Mouse (Mus musculus) cerebellum, adult (tissue): ENCODE results near the gene Pnpla7.
"Not testable (repeated sequence)": the region's sequence is repeated elsewhere in the genome, so short reads cannot be mapped to it uniquely, and the experiment has no call there.

Experiments
- ATAC-seq: cut with Nextera tagmentation; 2 replicates; pipeline ENCODE4 v1.9.2; 2017; ENCODE audit warnings: mild to moderate bottlenecking, moderate library complexity, mixed read lengths; ENCODE audit not compliant: insufficient number of reproducible peaks, low FRiP score, low TSS enrichment

Pnpla7 gene

GRCm38 (mm10) chr2:24975704-24976297 lies at the start of gene Pnpla7:
Gene Pnpla7, plus strand, starts transcription at chr2:24976033.
- peak; percentile 31; the same call in 1 of the 2 replicates for ATAC-seq

- ATAC-seq, result no peak
Observed at GRCm38 (mm10) chr2:24926345-24926964, 49.4 kb upstream of the Pnpla7 start.

- ATAC-seq, result no peak
Observed at GRCm38 (mm10) chr2:24926965-24927358, 48.9 kb upstream of the Pnpla7 start.

- no peak for ATAC-seq
Observed at GRCm38 (mm10) chr2:24927810-24928479, 47.9 kb upstream of the Pnpla7 start.

GRCm38 (mm10) chr2:24929119-24929518 lies 46.7 kb upstream of the Pnpla7 start:
- ATAC-seq, result no peak

- no peak for ATAC-seq
Observed at GRCm38 (mm10) chr2:24929593-24929992, 46.2 kb upstream of the Pnpla7 start.

GRCm38 (mm10) chr2:24934441-24934963 lies 41.3 kb upstream of the Pnpla7 start:
- peak; percentile 58 for ATAC-seq

GRCm38 (mm10) chr2:24935057-24935796 lies 40.6 kb upstream of the Pnpla7 start, which contains the start of gene Arrdc1:
Gene Arrdc1, minus strand, starts transcription at chr2:24935252.
- ATAC-seq, result peak; percentile 74

- ATAC-seq, result no peak
Observed at GRCm38 (mm10) chr2:24942092-24942491, 33.7 kb upstream of the Pnpla7 start.

GRCm38 (mm10) chr2:24944304-24944703 lies 31.5 kb upstream of the Pnpla7 start:
- not testable (repeated sequence) for ATAC-seq

- peak; percentile 97 for ATAC-seq
Observed at GRCm38 (mm10) chr2:24949421-24950188, 26.2 kb upstream of the Pnpla7 start, which contains the start of gene Zmynd19. Gene Zmynd19, plus strand, starts transcription at chr2:24949792.

GRCm38 (mm10) chr2:24950189-24950535 lies 25.7 kb upstream of the Pnpla7 start:
- ATAC-seq, result no peak

GRCm38 (mm10) chr2:24952537-24953055 lies 23.2 kb upstream of the Pnpla7 start:
- no peak for ATAC-seq

- ATAC-seq, result no peak; the same call in 1 of the 2 replicates
Observed at GRCm38 (mm10) chr2:24960910-24961309, 14.9 kb upstream of the Pnpla7 start.

- peak; percentile 83 for ATAC-seq
Observed at GRCm38 (mm10) chr2:24962304-24963000, 13.4 kb upstream of the Pnpla7 start, which contains the start of gene Dph7. Gene Dph7, plus strand, starts transcription at chr2:24962400.

- no peak for ATAC-seq
Observed at GRCm38 (mm10) chr2:24970386-24970785, 5.4 kb upstream of the Pnpla7 start.

GRCm38 (mm10) chr2:24974452-24974851 lies 1.4 kb upstream of the Pnpla7 start:
- not testable (repeated sequence) for ATAC-seq

- peak; percentile 99 for ATAC-seq
Observed at GRCm38 (mm10) chr2:24974906-24975703, 728 bp upstream of the Pnpla7 start, which contains the start of gene Mrpl41. Gene Mrpl41, minus strand, starts transcription at chr2:24975098.
